Mouse (Mus musculus): Measurements from ENCODE around the gene Cyp3a41b.
"Not testable (repeated sequence)": the region's sequence is repeated elsewhere in the genome, so short reads cannot be mapped to it uniquely, and the experiment has no call there.

- TF ChIP-seq POLR2A (IDR thresholded peaks at IDR 0.05; ENCODE audit: low read depth, low read length); CTCF (IDR thresholded peaks at IDR 0.05; ENCODE audit: extremely low read depth, insufficient read depth, insufficient read length, insufficient replicate concordance): not testable (repeated sequence)
These were observed 8.9 kb downstream of the Cyp3a41b start for GRCm38 (mm10) chr5:145575660-145576059.
